Mouse (Mus musculus) liver, adult 2 months (tissue): ENCODE results near the gene Sox18.

Experiments used
- CTCF ChIP-seq: fragments of 200-500 bp; IDR thresholded peaks from 2 replicates; pipeline ENCODE4 v1.5.1; 2011; ENCODE audit warnings: low read depth, low read length, control low read depth
- POLR2A ChIP-seq: fragments of 200-500 bp; IDR thresholded peaks from 2 replicates; pipeline ENCODE4 v1.6.1; 2011; ENCODE audit warnings: low read length, control low read depth; ENCODE audit not compliant: insufficient read depth; ENCODE audit errors: extremely low read depth

GRCm38 (mm10) chr2:181670913-181671311, 528 bp downstream of the Sox18 start:
- no peak for TF ChIP-seq POLR2A
- TF ChIP-seq CTCF, result no peak
